Comparison of ENCODE assay signal across 9 mouse cellular contexts in the genomic region with DNA sequence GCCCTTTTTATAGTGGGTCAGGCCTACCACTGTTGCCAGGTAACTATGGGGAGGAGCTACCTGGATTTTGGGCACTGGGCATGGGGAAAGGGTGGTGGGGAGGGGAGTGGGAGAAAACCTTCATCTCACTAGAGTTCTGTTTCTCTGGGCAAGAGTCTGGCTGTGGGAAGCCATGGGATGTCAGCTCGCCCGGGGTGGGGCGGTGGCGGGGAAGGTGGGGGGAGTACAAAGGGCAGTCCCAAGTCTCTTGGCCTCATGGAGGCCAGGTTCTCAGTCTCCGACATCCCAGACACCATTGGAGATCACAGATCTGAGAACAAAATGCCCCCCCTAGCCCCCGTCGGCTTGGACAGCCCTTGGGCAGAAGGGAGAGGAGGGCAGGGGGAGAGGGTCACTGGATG. TPM values are rescaled to one million over a fixed set of nuclear protein-coding genes. Genes with fewer than 3 reads are reported as not detected.
DNase-seq lines count a peak whose midpoint lies in the region; ATAC-seq and TF ChIP-seq lines count a peak whose summit lies in the region.
"Had no signal": no experiment of that assay in that cellular context is flagged by ENCODE, and none has a peak within 500 bp of the region (broad histone marks: within the 10 kb centered on the region; RNA-seq: fewer than 3 reads in every experiment).

No protein-coding gene starts in this region.

- no peak overlapping the region for H3K4me2 ChIP-seq in kidney, embryonic 15.5 days
- no peak overlapping the region for H3K4me2 ChIP-seq in embryonic facial prominence, embryonic 14.5 days (ENCODE audit: low read depth, low read length)
- no peak overlapping the region for H3K4me2 ChIP-seq in intestine, embryonic 15.5 days (replicated peaks)
- no peak overlapping the region for H3K4me2 ChIP-seq in midbrain, embryonic 15.5 days

- H3K9me3 ChIP-seq in kidney, embryonic 15.5 days (replicated peaks) = peaks cover 58% of the 10 kb centered on the region
- H3K9me3 ChIP-seq in embryonic facial prominence, embryonic 14.5 days (ENCODE audit: control insufficient read depth, low read length) = peaks cover 64% of the 10 kb centered on the region
- peaks cover 45% of the 10 kb centered on the region for H3K9me3 ChIP-seq in intestine, embryonic 15.5 days
- H3K9me3 ChIP-seq in midbrain, embryonic 15.5 days = peaks cover 54% of the 10 kb centered on the region

- DNase-seq in kidney, adult 2 months = no peak
- no peak for DNase-seq in embryonic facial prominence, embryonic 14.5 days (ENCODE audit: low spot score)
- no peak for DNase-seq in cerebellum, adult 11-12 months
- DNase-seq in layer of hippocampus, adult 9-10 months (ENCODE audit: low spot score) = no peak
- DNase-seq in urinary bladder, adult 18-20 months (ENCODE audit: low spot score in 2 of 2) = no peak
- DNase-seq: kidney, postnatal 4 days had no signal

- no peak overlapping the region for H3K9ac ChIP-seq in kidney, embryonic 15.5 days
- no peak overlapping the region for H3K9ac ChIP-seq in embryonic facial prominence, embryonic 14.5 days (ENCODE audit: low read depth, low read length)
- H3K9ac ChIP-seq in intestine, embryonic 15.5 days = no peak overlapping the region
- H3K9ac ChIP-seq in midbrain, embryonic 15.5 days = no peak overlapping the region

- 96% methylated on average over 7 of the region's 7 CpGs for WGBS in kidney, embryonic 15.5 days
- WGBS in kidney, adult 2 months = 93% methylated on average over 7 of the region's 7 CpGs
- WGBS in embryonic facial prominence, embryonic 14.5 days = 93% methylated on average over 7 of the region's 7 CpGs
- WGBS in intestine, embryonic 15.5 days = 92% methylated on average over 7 of the region's 7 CpGs
- WGBS in midbrain, embryonic 15.5 days = 94% methylated on average over 7 of the region's 7 CpGs

- TF ChIP-seq CTCF in kidney, adult 2 months (conservative IDR thresholded peaks at IDR 0.05; ENCODE audit: insufficient read depth, insufficient read length, low read depth, low read length) = no peak

- H3K36me3 ChIP-seq in kidney, embryonic 15.5 days = no peaks in the 10 kb centered on the region
- no peaks in the 10 kb centered on the region for H3K36me3 ChIP-seq in kidney, adult 2 months (ENCODE audit: control insufficient read depth, insufficient read depth, low read length)
- no peaks in the 10 kb centered on the region for H3K36me3 ChIP-seq in embryonic facial prominence, embryonic 14.5 days (ENCODE audit: control insufficient read depth, insufficient read depth, low read length)
- 0 out of 2 replicates have a peak, but pooled peaks cover 4% of the 10 kb centered on the region for H3K36me3 ChIP-seq in intestine, embryonic 15.5 days
- H3K36me3 ChIP-seq in midbrain, embryonic 15.5 days (replicated peaks) = no peaks in the 10 kb centered on the region

- H3K4me3 ChIP-seq in kidney, embryonic 15.5 days (replicated peaks) = no peak overlapping the region
- H3K4me3 ChIP-seq in kidney, adult 2 months (ENCODE audit: insufficient read depth, low read depth, low read length) = no peak overlapping the region
- no peak overlapping the region for H3K4me3 ChIP-seq in embryonic facial prominence, embryonic 14.5 days (ENCODE audit: low read depth, low read length)
- no peak overlapping the region for H3K4me3 ChIP-seq in intestine, embryonic 15.5 days (replicated peaks)
- no peak overlapping the region for H3K4me3 ChIP-seq in midbrain, embryonic 15.5 days

- no peak overlapping the region for H3K27ac ChIP-seq in kidney, embryonic 15.5 days
- H3K27ac ChIP-seq in kidney, adult 2 months (ENCODE audit: insufficient read depth, low read depth, low read length) = no peak overlapping the region
- no peak overlapping the region for H3K27ac ChIP-seq in embryonic facial prominence, embryonic 14.5 days (replicated peaks; ENCODE audit: low read depth, low read length)
- no peak overlapping the region for H3K27ac ChIP-seq in intestine, embryonic 15.5 days
- H3K27ac ChIP-seq in midbrain, embryonic 15.5 days = no peak overlapping the region

- no peaks in the 10 kb centered on the region for H3K27me3 ChIP-seq in kidney, embryonic 15.5 days
- H3K27me3 ChIP-seq in kidney, adult 2 months (replicated peaks; ENCODE audit: control insufficient read depth, insufficient read depth, low read length) = 0 out of 2 replicates have a peak, but pooled peaks cover 1% of the 10 kb centered on the region
- H3K27me3 ChIP-seq in embryonic facial prominence, embryonic 14.5 days (replicated peaks; ENCODE audit: control insufficient read depth, insufficient read depth, low read length) = no peaks in the 10 kb centered on the region
- H3K27me3 ChIP-seq in intestine, embryonic 15.5 days (replicated peaks) = no peaks in the 10 kb centered on the region
- H3K27me3 ChIP-seq in midbrain, embryonic 15.5 days (replicated peaks) = no peaks in the 10 kb centered on the region

- peak; percentile 66 for ATAC-seq in kidney, embryonic 15.5 days (replicated peaks; ENCODE audit: low FRiP score)
- ATAC-seq in embryonic facial prominence, embryonic 14.5 days (ENCODE audit: low read depth) = peak; percentile 16; the same call in 1 of the 2 replicates
- ATAC-seq in intestine, embryonic 15.5 days = peak; percentile 39
- ATAC-seq in midbrain, embryonic 15.5 days (replicated peaks) = peak; percentile 51; the same call in 1 of the 2 replicates

- H3K4me1 ChIP-seq in kidney, embryonic 15.5 days = no peaks in the 10 kb centered on the region
- H3K4me1 ChIP-seq in kidney, adult 2 months (ENCODE audit: control insufficient read depth, insufficient read depth, low read length) = no peaks in the 10 kb centered on the region
- no peaks in the 10 kb centered on the region for H3K4me1 ChIP-seq in embryonic facial prominence, embryonic 14.5 days (ENCODE audit: control insufficient read depth, insufficient read depth, low read length)
- no peaks in the 10 kb centered on the region for H3K4me1 ChIP-seq in intestine, embryonic 15.5 days (replicated peaks)
- no peaks in the 10 kb centered on the region for H3K4me1 ChIP-seq in midbrain, embryonic 15.5 days

- TF ChIP-seq POLR2A in kidney, adult 2 months (IDR thresholded peaks at IDR 0.05; ENCODE audit: low read depth, low read length) = no peak

RNA-seq across cellular contexts. Expression of gene Zfp992, which starts 6.5 kb away (rescaled TPM):
- 3.9 TPM in 2 replicates for polyA plus RNA-seq in kidney, embryonic 15.5 days (2015; fragmentation: Nextera tagmentation; extraction: Ambion mirVana)
- 0.33 and 0.55 TPM in 2 replicates for polyA plus RNA-seq in kidney, adult 2 months (2012; rRNA removed)
- polyA plus RNA-seq in embryonic facial prominence, embryonic 14.5 days (2014; fragmentation: Nextera tagmentation; extraction: Ambion mirVana) = 3.0 and 3.2 TPM in 2 replicates
- 3.5 and 3.9 TPM in 2 replicates for polyA plus RNA-seq in intestine, embryonic 15.5 days (2015; fragmentation: Nextera tagmentation; extraction: Ambion mirVana)
- 1.6 and 1.8 TPM in 2 replicates for polyA plus RNA-seq in midbrain, embryonic 15.5 days (2015; fragmentation: Nextera tagmentation; extraction: Ambion mirVana)

RNA-seq across cellular contexts. Expression of gene Zfp981, which starts 46.5 kb away (rescaled TPM):
- 0.06 TPM in 1 of 2 replicates, not detected in the other for polyA plus RNA-seq in kidney, embryonic 15.5 days (2015; fragmentation: Nextera tagmentation; extraction: Ambion mirVana)
- not detected in 2 replicates for polyA plus RNA-seq in kidney, adult 2 months (2012; rRNA removed)
- 0.09 TPM in 1 of 2 replicates, not detected in the other for polyA plus RNA-seq in embryonic facial prominence, embryonic 14.5 days (2014; fragmentation: Nextera tagmentation; extraction: Ambion mirVana)
- 0.05 TPM in 1 of 2 replicates, not detected in the other for polyA plus RNA-seq in intestine, embryonic 15.5 days (2015; fragmentation: Nextera tagmentation; extraction: Ambion mirVana)
- polyA plus RNA-seq in midbrain, embryonic 15.5 days (2015; fragmentation: Nextera tagmentation; extraction: Ambion mirVana) = 0.10 and 0.15 TPM in 2 replicates

Comparison
In these comparisons a context has a peak if more than half of its experiments do, and no peak if none do; other contexts are left out.
1. ATAC-seq: peak in every context shown above with its lines; median percentile 66 in kidney, embryonic 15.5 days; 51 in midbrain, embryonic 15.5 days; 39 in intestine, embryonic 15.5 days; 16 in embryonic facial prominence, embryonic 14.5 days.